Mouse (Mus musculus): ENCODE data around the gene Baiap3.

DNA sequence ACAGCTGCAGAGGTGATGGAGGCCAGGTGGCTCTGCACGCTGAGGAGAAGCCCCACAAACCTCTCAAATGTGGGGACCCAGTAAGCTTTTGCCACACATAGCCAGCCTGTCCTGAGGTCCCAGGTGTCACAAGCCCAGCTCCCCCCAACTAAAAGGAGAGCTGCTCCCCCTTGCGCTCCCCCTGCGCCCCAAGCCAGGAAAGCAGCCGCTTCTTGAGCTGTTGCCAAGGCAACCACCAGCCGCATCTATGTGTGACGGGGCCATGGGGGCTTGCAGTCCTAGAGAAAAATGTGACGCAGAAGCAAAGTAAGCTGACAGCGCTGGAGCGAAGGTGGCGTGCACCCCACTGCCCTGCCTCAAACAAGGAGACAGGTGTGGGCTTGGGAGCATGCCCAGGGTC, 2.4 kb downstream of the Baiap3 start:
- no peak for TF ChIP-seq CTCF (IDR thresholded peaks at IDR 0.05; ENCODE audit: low read depth, low read length)
- TF ChIP-seq POLR2A (IDR thresholded peaks at IDR 0.05; ENCODE audit: extremely low read depth, insufficient read depth, low read length): no peak

All from liver, adult 2 months (tissue).